Mouse (Mus musculus): ENCODE data around the gene Gnao1.

Gnao1 gene

DNA sequence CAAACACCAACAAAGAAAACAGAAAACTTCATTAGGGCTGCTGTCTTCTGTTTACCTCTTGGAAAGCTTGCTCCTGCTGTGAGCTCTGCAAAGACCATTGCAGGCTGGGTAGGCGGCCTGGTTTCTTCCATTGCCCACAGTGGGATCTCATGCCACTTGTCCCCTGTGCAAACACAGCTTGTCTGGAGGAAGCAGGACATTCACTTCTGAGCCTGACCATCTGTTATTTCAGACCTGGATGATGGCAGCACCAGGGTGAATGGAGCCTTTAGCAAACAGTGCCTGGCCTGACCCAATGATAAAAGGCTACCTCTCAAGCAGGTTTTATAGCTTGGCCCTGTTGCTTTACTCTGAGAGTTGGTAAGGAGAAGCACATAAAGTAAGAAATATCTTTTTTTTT, 35.4 kb downstream of the Gnao1 start:
- CTCF ChIA-PET = no interaction called here

DNA sequence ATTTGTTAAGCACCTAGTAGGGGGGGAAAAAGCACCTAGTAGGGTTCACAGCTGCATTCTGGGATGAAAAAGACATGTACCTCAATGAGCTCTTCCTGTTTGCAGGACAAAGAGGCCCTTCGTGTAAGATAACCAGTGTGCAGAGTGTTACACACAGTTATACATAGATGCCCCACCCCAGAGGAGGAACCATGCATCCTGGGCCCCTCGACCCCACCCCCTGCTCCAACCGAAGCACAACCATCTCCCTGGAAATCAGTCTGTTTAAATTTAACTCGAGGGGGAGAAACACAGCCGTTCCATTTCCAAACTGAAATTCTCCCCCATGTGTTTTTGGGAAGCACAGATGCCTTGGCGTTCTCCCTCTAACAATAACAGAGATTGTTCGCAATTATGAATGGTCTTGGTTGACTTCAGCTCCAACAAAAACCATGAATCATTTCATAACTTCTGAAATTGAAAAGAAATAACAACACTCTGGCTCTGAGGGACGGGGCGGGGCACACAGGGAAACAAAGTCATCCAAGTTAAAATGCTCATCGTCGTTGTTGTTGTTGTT, 42.4 kb downstream of the Gnao1 start:
- CTCF ChIA-PET = no interaction called here

DNA sequence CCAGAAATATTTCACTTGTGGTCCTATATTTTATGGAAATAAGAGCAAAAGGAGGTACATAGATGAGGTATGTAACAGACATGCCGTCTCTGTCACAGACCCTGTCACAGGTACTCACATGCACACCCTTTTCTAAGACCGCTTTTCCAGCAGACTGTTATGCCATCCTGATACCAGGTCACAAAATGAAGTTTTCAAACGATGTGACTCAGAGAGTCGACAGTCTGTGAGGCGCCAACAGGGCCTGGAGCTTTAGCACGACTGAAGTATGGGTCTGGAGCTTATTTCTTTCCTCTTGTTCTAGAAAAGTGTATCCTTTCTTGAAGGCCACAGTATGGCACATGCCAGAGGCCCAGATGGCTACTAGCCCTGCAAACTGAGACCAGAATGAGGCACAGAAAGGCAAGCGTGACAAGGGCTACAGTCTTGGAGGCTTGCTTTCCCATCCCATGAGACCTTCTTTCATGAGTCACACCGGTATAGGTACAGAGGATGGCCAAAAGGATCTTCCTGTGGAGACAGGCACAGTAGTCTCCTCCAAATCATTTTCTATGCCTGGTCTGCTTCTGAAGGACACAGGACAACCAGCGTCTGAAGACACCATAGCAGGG, 43.2 kb downstream of the Gnao1 start:
- CTCF ChIA-PET = no interaction called here

DNA sequence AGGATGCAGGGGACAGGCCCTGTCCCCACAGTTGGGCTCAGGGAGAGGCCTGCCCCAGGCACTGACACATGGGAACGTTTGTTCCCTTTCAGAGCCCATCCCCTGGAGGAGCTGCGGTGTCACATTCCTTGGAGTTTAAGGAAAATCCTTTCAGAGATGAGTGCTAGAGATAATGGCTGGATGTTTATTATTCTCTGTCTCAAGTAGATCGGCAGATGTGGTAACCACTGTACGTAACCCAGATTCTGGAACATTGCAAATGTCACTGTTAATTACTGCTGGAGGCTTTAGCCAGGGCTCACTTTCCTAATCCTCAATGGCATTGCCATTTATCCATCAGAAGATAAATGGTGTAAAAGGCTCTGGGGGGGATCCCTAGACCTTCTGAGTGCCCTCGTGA, 44.9 kb downstream of the Gnao1 start:
- CTCF ChIA-PET = no interaction called here

DNA sequence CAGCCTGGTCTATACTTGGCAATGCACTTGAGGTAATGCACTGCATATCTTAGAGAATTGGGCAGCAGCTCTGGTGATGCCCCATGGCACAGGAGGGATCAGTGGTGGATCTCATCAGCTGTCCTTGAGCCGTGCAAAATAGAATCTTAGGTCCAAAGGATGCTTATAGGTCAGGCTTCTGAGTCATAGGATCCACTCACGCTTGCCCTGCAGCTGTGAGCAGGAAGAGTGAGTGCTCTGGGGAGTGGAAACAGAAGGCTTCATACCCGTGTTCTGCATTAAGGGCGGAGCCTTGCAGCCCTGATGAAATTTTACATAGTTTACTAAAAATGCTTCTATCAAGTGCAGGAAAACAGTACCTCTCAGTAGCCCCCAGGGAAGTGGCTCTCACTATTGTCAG, 45.5 kb downstream of the Gnao1 start:
- CTCF ChIA-PET = no interaction called here

GRCm38 (mm10) chr8:93857144-93857543, 47.4 kb downstream of the Gnao1 start:
- CTCF ChIA-PET = no interaction called here

DNA sequence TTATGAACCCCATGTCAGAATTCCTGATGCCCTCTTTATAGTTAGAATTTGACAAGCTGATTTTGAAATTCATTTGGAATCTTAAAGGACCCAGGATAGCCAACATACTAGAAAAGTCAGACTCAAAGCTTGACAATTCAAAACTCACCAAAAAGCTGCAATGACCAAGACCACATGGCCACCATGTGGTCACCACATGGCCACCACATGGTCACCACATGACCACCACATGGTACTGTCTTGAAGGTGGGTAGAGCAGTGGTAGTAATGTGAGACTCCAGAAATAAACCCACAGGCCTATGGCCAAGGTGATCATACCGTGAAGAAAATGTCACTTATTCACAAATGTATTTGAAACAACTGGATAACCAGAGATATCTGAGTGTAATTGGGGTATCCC, 48.5 kb downstream of the Gnao1 start:
- CTCF ChIA-PET = interaction anchor here (0.6 kb wide), 1 partner anchor 42 kb away, joined by 16 read pairs; no protein-coding TSS in a partner anchor

DNA sequence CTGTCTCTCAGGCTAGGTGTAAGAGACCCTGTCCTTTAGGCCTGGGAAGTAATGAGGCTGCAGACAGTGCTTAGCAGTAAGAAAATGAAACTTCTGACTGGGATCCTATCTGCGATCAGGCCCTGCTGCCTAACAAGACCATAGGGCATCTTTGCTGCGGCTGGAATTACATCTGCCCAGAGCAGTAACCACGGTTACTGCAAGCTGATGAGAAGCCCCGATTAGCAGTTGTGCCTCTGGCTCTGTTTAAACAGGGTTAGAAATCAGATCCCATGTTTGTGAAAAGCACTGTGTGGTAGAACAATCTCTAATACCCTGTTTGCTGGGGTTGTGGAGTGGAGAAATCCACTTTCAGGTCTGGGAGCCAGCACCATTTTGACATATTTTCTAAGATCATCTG, 50.3 kb downstream of the Gnao1 start:
- CTCF ChIA-PET = no interaction called here

DNA sequence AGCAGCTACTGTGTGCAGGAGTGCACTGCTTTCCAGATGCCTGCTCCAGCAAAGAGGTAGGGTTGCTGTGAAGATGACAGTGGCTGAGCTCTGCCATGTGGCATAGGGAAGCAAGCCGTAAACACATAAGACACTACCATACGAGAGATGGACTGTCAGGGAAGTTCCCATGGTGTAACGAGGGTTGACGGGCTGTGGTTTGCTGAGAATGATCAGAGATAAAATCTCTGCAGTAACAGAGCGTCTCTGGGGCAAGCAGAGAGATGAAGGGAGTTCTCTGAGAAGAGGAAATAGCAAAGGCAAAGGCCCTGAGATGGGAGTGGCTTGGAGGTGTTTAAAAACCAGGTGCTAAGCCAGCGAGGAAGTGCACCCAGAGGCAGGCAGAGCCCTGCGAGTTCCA, 54.3 kb downstream of the Gnao1 start:
- CTCF ChIA-PET = no interaction called here

GRCm38 (mm10) chr8:93866271-93866670, 56.5 kb downstream of the Gnao1 start:
- CTCF ChIA-PET = no interaction called here

DNA sequence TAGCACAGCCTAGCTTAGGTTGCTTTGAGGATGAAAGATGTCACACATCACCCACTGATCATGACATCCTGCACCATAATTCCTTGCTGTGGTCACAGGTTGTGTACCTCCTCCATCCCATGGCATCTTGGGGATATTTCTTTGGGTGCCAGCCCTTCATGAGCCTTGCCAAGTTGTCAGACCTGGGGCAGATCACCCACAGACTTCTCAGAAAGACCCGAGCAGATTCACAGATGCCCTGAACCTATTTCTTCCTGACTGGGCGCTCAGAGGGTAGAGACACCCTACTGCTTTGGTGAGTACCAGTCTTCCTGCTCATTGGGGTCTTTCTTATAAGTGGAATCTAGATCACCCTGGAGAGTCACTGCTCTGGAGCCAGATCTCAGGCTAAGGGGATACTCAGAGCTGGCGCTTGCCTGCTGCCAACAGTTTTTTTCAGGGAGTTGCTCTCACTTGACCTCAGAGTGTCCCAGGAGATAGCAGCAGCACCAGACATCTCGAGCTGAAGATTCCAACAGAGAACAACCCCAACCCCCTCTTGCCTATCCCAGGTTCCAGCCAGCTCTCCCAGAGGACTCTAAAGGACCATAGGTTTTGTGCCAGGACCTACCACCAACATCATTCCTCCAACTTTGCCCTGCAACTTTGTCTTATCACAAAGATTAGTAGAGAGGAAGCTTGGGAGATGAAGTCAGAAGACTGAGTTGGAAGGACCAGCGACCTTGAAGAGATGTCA, 58.9 kb downstream of the Gnao1 start:
- CTCF ChIA-PET = no interaction called here

GRCm38 (mm10) chr8:93871275-93871674, 61.5 kb downstream of the Gnao1 start:
- CTCF ChIA-PET = no interaction called here

DNA sequence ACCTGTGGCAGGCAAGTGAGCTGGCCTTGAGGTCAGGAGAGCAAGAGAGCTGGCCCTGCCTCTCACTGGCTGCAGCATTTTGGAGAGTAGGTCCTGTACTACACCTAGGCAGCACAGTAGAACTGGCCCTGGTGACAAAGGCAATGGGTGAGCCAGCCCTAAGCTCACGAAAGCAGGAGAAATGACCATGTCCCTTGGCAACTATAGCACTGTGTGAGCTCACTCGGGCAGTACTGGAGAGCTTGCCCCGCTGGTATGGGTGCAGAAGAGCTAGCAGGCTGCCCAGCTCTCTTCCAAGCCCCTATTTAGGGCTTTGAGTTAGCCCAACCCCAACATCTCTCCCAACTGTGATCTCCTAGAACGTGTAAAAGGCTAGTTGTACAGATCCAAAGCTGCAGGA, 68.6 kb downstream of the Gnao1 start:
- CTCF ChIA-PET = no interaction called here

DNA sequence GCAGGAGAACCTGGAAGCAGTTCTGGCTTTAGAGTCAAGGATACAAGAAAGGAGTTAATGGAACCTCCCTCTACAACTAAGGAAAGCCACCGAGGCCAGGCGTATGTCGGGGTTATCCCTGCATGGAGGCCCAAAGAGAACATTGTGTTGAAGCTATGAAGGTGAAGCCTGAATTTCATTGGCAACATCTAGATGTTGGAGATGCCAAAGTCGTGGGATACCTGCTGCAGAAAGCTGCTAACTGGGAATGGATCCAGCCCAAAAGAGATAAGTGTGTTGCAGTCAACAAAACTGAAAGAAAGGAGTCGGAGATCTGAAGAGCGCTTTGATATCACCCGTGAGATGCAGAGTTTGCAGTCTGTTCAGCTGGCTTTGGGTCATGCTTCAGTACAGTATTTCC, 70.2 kb downstream of the Gnao1 start:
- CTCF ChIA-PET = no interaction called here

DNA sequence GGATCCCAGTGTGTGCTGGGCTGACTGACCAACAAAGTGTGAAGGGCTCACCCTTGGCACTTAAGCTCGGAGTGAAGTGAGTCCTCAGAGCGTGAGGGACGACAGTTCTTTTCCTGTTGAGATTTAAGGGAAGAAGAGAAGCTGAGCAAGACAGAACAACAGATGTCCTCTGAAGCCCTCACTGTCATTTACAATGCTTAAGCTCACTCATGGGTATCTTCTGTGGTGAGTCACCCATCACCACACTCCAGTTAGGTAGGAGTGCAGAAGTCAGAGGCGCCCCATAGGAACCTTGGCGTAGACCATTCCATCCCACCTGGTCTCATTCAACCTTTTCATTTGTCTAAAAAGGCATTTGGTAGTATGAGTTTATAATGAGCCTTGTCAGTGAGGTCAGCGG, 71.6 kb downstream of the Gnao1 start:
- CTCF ChIA-PET = no interaction called here

DNA sequence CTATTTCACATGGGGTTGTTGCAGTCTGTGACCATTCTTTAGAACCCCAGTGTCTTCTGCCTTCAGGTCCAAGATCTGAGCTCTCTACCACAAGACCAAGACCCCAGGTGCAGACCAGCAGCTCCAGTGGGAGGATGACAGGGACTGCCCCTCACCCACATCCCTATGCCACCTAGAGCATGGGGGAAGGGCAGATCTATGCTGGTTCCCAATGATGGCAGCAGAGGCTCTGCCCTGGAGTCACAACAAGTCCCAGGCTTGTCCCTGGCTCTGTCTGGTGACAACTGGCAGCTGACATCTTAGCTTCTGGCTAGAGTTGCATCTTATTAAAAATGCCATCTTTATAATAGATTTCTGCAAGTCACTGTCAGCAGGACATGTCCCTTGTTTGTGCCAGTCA, 73.5 kb downstream of the Gnao1 start:
- CTCF ChIA-PET = no interaction called here

GRCm38 (mm10) chr8:93883771-93884170, 74.0 kb downstream of the Gnao1 start:
- CTCF ChIA-PET = no interaction called here

DNA sequence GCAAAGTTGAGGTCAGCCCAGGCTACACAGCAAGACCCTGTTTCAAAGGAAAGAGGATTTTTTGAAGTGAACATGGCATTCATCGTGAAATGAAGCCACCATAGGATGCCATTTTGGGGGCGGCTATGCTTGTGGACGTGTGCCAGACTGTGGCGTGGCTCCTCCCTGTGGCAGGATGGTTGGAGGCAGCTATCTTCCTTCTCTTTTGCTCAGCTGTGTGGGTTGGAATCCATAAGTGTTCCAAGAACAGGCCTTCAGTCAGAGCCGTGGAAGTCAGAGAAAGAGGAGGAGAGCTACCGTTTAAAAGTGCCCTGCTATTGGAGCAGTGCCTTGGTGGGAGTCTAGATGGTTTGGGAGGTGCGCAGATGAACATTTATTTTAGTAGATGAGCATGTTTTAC, 74.5 kb downstream of the Gnao1 start:
- CTCF ChIA-PET = no interaction called here

DNA sequence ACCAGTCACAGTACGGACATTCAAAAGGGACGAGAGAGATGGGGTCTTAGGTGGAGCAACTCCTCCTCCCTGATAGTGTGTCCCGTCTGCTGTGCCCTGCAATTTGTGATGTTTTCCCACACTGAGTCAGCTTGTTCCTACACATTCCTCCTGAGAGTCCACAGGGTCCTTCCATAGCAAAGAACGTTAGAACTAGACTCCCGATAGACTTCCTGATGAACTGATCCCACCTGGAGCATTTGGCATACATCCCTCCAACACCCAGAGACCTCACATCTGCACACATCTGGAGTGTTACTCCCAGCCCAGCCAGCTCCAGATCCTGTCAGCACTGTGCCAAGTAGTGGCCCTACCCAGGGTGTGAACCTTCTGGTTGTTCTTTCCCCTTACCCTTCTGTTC, 76.4 kb downstream of the Gnao1 start:
- CTCF ChIA-PET = no interaction called here

DNA sequence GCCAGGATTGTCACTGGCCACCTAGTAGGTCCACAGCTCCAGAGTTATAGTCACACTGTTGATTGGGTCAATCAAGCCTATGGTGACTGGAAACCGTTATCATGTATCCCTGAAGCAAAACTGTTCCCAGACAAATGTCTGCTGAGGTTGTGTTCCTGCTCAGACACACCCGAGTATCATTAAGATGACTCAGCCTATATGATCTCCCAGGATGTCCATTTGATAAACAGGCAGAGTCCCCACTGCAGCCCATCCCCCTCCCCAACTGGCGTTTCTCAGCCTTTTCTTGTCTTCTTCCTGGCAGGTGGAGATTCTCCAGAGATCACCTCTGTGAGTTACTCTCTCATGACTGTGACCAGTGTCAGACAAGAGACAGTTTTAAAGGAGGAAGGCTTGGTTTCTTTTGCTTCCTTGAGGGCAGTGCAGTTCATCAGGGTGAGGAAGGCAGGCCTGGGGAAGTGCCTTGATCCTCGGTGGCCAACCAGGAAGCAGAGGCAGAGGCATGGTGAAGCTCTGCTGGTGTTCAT, 78.4 kb downstream of the Gnao1 start:
- CTCF ChIA-PET = no interaction called here

GRCm38 (mm10) chr8:93888702-93889480, 79.1 kb downstream of the Gnao1 start:
- CTCF ChIA-PET = no interaction called here

- CTCF ChIA-PET = no interaction called here
These were observed 83.8 kb downstream of the Gnao1 start for GRCm38 (mm10) chr8:93893556-93893955.

All from spleen, embryonic (tissue).